Mouse (Mus musculus): ENCODE measurements at regions not wholly inside any gene's neighbourhood (a gene's known extent, or its start where the extent isn't known, plus 50 kb on each side); places are given as distances from the start of the nearest gene placed in this dataset.
A peak's percentile ranks its signal among the peaks of the same experiment; 100 is the strongest.

GRCm38 (mm10) chr17:88389668-88390461 is 50.6 kb upstream of the Foxn2 start:
- Histone ChIP-seq H3K27ac (no peak overlapping the region), H3K4me1 (no peaks in the 10 kb centered on the region), H3K4me3 (no peak overlapping the region), H3K27me3 (ENCODE audit: low read depth, poor library complexity, severe bottlenecking) (no peaks in the 10 kb centered on the region), H3K36me3 (no peaks in the 10 kb centered on the region), H3K9me3 (replicated peaks) (no peaks in the 10 kb centered on the region)
- peak; percentile 29 for DNase-seq (ENCODE audit: low spot score)
- 65% methylated on average over 14 of the region's 14 CpGs for WGBS
